Mouse (Mus musculus) kidney, embryonic 15.5 days (tissue): ENCODE measurements around the gene Sdc3. TPM values are rescaled to one million over a fixed set of nuclear protein-coding genes. Genes with fewer than 3 reads are reported as not detected.
A peak's percentile ranks its signal among the peaks of the same experiment; 100 is the strongest.

Source experiments
- ATAC-seq: fragments of 200-750 bp; cut with Nextera tagmentation; replicated peaks from 2 replicates; pipeline ENCODE4 v1.8.0; 2017; ENCODE audit warnings: moderate TSS enrichment; ENCODE audit not compliant: low FRiP score
- H3K27ac ChIP-seq: fragments of 300-500 bp; sonication (generic); 2 replicates; pipeline ENCODE4 v1.5.1; 2015; ENCODE audit warnings: mild to moderate bottlenecking, inconsistent platforms
- H3K27me3 ChIP-seq: fragments of 300-500 bp; sonication (generic); 2 replicates; pipeline ENCODE4 v1.6.1; 2015; ENCODE audit warnings: inconsistent platforms
- H3K36me3 ChIP-seq: fragments of 300-500 bp; sonication (generic); 2 replicates; pipeline ENCODE4 v1.6.1; 2015; ENCODE audit warnings: inconsistent platforms
- H3K4me1 ChIP-seq: fragments of 300-500 bp; sonication (generic); 2 replicates; pipeline ENCODE4 v1.6.1; 2015; ENCODE audit warnings: inconsistent platforms
- H3K4me2 ChIP-seq: fragments of 300-500 bp; sonication (generic); 2 replicates; pipeline ENCODE4 v1.6.1; 2015; ENCODE audit warnings: moderate library complexity, mild to moderate bottlenecking, inconsistent platforms
- H3K4me3 ChIP-seq: fragments of 300-500 bp; sonication (generic); replicated peaks from 2 replicates; pipeline ENCODE4 v1.5.1; 2015; ENCODE audit warnings: mild to moderate bottlenecking, inconsistent platforms
- H3K9ac ChIP-seq: fragments of 300-500 bp; sonication (generic); 2 replicates; pipeline ENCODE4 v1.6.1; 2015; ENCODE audit warnings: mild to moderate bottlenecking, inconsistent platforms
- H3K9me3 ChIP-seq: fragments of 300-500 bp; sonication (generic); replicated peaks from 2 replicates; pipeline ENCODE4 v1.6.1; 2016; ENCODE audit warnings: inconsistent platforms
- WGBS: fragments of 180-500 bp; shearing (Covaris S2); methylation state at CpG from one replicate; pipeline ENCODE4 v1.1.7; 2015; ENCODE audit warnings: mixed read lengths; 5-methylcytosine and 5-hydroxymethylcytosine counted together
- polyA plus RNA-seq: library from polyadenylated mRNA; unstranded; fragments of >200 nt; fragmentation: Nextera tagmentation; extraction: Ambion mirVana; gene quantifications from 2 replicates; pipeline ENCODE4 v1.2.1, GENCODE M21; 2015

Gene Sdc3
- polyA plus RNA-seq, 1 experiment from 2014 or later: 26.5 TPM

DNA sequence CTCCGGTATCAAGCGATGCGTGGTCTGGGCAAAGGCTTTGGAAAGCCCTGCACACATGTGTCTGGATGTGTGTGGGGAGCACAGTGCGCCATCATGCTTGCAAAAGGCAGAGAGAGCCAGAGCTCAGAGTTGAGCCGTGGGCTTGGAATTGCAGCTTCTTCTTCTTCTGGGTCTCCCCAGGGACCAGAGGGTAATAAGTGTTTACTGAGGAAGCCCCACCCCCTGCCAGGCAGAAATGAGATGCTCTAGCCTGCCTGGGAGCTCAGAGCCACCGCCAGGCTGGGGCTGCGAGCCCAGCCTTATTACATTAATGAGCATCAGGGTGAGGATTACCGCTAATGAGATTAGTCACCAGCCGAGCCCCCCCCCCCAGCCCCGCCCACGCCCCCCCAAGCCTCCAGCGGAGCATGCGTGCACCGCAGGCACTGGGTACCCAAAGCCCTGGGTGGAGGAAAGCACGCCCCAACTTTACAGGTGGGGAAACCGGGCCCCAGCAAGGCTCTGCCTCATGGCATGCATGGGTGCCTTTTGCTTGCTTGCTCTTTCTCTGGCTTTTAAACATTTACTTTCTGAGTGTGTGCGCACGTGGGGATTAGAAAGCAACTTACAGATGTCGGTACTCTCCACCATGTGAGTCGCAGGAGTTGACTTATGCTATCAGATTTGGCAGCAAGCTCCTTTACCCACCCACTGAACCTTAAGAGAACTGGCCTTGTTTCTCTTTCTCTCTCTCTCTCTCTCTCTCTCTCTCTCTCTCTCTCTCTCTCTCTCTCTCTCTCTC, 44.1 kb downstream of the Sdc3 start:
- Histone ChIP-seq H3K4me2 (peak overlapping the region; percentile 55), H3K9me3 (no peaks in the 10 kb centered on the region), H3K4me1 (peaks cover 63% of the 10 kb centered on the region), H3K4me3 (peak overlapping the region; percentile 4; the same call in 1 of the 2 replicates), H3K36me3 (no peaks in the 10 kb centered on the region), H3K27ac (peak overlapping the region; percentile 69), H3K9ac (no peak overlapping the region), H3K27me3 (no peaks in the 10 kb centered on the region)
- WGBS: 11% methylated on average over 20 of the region's 20 CpGs
- ATAC-seq: 0 out of 2 replicates have a peak, but pooled peaks have one; percentile 21

DNA sequence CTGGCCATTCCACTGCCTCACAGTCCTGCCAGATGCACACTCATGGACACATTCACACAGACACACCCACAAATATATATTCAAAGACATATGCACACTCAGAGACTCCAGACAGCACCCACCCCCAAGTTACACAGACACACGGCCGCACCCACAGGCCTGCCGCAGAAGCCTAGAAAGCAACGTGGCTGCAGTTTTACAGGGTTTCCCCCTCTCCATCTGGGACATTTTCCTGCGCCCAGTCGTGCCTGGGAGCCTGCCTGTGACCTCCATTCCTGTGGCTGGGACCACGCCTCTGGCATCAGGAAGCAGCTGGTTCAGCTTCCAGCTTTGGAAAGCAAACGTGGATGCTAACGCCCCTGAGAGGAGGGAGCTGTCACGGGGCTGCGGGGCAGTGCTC, 46.2 kb downstream of the Sdc3 start:
- Histone ChIP-seq H3K36me3 (no peaks in the 10 kb centered on the region), H3K9ac (no peak overlapping the region), H3K4me2 (no peak overlapping the region), H3K4me1 (peaks cover 64% of the 10 kb centered on the region), H3K27ac (0 out of 2 replicates have a peak overlapping the region, but pooled peaks have one; percentile 29), H3K27me3 (no peaks in the 10 kb centered on the region), H3K4me3 (no peak overlapping the region), H3K9me3 (no peaks in the 10 kb centered on the region)
- 26% methylated on average over 11 of the region's 11 CpGs for WGBS
- ATAC-seq: no peak

DNA sequence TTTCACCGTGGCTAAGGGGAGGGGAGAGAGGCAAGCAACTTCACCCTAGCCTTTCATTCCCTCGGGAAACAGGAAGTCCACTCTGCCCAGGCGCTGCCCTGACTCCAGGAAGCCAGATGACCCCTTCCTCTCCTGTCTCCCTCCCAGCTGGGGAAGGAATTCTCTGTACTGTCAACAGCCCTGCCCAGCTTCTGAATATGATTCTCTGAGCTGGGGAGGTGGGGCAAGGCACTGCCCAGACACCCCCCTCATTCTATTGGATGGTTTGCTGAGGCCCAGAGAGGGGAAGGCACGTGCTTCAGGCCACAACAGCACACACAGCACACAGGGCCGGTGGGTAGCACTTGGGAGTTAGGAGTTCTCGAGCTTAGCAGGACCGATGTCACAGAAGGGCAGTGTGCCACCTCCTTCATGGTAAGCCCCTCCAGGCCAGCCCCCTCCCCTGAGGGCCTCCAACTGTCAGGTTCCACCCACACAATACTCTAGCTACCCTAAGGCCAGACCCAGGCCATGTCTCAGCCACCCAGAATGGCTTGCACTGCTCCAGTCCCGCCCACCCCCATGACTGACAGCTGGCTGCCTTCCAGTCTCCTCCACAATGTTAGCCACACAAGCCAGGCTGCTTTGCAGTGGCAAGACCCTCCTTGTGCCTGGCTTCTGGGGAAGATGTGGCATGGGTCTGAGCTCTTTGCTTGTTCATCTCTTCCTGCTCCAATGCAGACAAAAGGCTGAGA, 48.9 kb downstream of the Sdc3 start:
- peaks cover 52% of the 10 kb centered on the region for H3K4me1 ChIP-seq
- H3K9me3 ChIP-seq: no peaks in the 10 kb centered on the region
- WGBS: 31% methylated on average over 8 of the region's 8 CpGs
- ATAC-seq: peak; percentile 71
- H3K36me3 ChIP-seq: no peaks in the 10 kb centered on the region
- H3K27me3 ChIP-seq: no peaks in the 10 kb centered on the region
- no peak overlapping the region for H3K9ac ChIP-seq
- H3K4me3 ChIP-seq: no peak overlapping the region
- peak overlapping the region; percentile 63 for H3K27ac ChIP-seq
- no peak overlapping the region for H3K4me2 ChIP-seq

DNA sequence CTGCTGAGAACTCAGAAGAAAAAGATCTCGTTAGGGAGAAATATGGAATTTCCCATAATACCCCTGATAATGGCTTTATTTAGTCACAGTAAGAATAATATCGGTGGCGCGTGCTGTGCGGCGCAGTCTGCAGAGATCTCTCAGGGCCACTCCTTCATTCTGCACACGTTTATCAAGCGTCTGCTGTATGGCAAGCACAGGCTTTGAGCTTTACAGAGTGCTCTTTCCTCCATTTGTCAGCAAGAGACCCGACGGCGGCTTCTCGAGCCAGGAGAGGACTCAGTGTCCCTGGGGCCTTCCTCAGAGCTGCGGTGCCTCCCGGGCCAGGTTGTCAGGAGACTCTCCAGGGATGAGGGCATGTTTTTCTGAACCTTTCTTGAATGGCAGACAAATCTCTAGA, 56.5 kb downstream of the Sdc3 start:
- no peak overlapping the region for H3K27ac ChIP-seq
- H3K36me3 ChIP-seq: no peaks in the 10 kb centered on the region
- H3K27me3 ChIP-seq: 0 out of 2 replicates have a peak, but pooled peaks cover 4% of the 10 kb centered on the region
- no peak overlapping the region for H3K9ac ChIP-seq
- no peak overlapping the region for H3K4me3 ChIP-seq
- no peak for ATAC-seq
- no peak overlapping the region for H3K4me2 ChIP-seq
- H3K9me3 ChIP-seq: no peaks in the 10 kb centered on the region
- WGBS: 83% methylated on average over 14 of the region's 14 CpGs
- H3K4me1 ChIP-seq: no peaks in the 10 kb centered on the region

DNA sequence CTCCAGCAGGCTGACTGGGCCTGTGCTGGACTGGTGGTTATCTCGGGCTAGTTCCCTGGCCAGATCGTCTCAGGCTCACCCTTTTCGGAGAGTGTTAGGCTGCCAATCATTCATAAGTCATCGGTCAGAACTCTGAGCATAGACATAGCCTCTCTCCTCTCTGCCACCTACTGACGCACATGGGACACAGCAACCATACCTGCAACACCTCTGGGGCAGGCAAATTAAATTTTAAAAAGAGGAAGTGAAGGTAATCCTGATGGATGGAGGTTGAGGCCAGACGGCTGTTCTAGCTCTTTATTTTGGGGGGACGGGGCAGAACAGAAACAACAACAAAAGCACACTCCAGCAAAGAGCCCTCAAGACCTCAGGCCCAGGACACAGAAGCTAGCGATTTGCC, 65.3 kb downstream of the Sdc3 start:
- peaks cover 23% of the 10 kb centered on the region for H3K27me3 ChIP-seq
- 73% methylated on average over 8 of the region's 8 CpGs for WGBS
- no peak for ATAC-seq

DNA sequence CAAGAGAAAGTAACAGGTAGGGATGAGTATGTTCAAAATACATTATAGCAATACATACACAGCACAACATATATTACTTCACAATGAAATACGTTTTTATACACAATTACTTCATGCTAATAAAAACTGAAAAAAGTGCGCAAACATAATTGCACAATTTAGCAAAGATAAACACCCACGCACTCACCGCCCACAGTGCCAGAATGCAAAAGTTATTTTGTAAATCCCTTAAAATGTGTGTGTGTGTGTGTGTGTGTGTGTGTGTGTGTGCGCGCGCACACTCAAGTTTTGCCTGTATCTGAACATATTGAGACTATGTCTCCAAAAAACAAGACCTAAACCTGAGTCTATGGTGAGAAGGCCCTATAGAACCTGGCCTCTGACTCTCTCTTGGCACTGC, 66.5 kb downstream of the Sdc3 start:
- no peak for ATAC-seq

More for the DNA sequence above, 65.3 kb downstream of the Sdc3 start:
- Histone ChIP-seq H3K27ac (no peak overlapping the region), H3K9ac (no peak overlapping the region), H3K4me3 (no peak overlapping the region), H3K4me1 (peaks cover 10% of the 10 kb centered on the region), H3K9me3 (no peaks in the 10 kb centered on the region), H3K4me2 (no peak overlapping the region), H3K36me3 (no peaks in the 10 kb centered on the region)

DNA sequence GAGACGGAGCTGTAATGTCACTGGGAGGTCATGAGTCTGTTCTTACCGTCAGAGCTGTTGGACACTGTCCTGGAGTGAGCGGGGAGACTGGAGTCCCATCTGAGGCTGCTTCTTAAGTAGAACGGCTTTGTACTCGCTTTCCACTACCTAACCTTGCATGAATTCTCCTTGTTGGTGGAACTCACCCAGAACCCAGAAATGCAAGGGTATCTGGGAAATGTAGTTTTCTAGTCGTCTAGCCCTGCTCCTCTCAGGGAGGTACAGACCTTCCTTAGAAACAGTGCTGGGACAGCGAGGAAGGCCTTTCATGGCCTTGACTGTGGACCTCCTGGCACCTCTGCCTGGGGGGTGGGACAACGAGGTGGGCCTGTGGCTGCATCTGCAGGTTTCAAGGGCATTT, 67.1 kb downstream of the Sdc3 start:
- no peaks in the 10 kb centered on the region for H3K9me3 ChIP-seq
- H3K4me1 ChIP-seq: peaks cover 10% of the 10 kb centered on the region
- WGBS: 62% methylated on average over 8 of the region's 8 CpGs
- no peak overlapping the region for H3K9ac ChIP-seq
- ATAC-seq: no peak
- H3K27ac ChIP-seq: no peak overlapping the region
- H3K27me3 ChIP-seq: peaks cover 24% of the 10 kb centered on the region
- H3K4me2 ChIP-seq: no peak overlapping the region
- no peaks in the 10 kb centered on the region for H3K36me3 ChIP-seq
- H3K4me3 ChIP-seq: no peak overlapping the region

More for the DNA sequence above, 66.5 kb downstream of the Sdc3 start:
- no peak overlapping the region for H3K9ac ChIP-seq
- peaks cover 24% of the 10 kb centered on the region for H3K27me3 ChIP-seq
- H3K4me3 ChIP-seq: no peak overlapping the region
- H3K9me3 ChIP-seq: no peaks in the 10 kb centered on the region
- H3K4me1 ChIP-seq: peaks cover 10% of the 10 kb centered on the region
- H3K36me3 ChIP-seq: no peaks in the 10 kb centered on the region
- no peak overlapping the region for H3K4me2 ChIP-seq
- H3K27ac ChIP-seq: no peak overlapping the region
- 93% methylated on average over 7 of the region's 7 CpGs for WGBS

DNA sequence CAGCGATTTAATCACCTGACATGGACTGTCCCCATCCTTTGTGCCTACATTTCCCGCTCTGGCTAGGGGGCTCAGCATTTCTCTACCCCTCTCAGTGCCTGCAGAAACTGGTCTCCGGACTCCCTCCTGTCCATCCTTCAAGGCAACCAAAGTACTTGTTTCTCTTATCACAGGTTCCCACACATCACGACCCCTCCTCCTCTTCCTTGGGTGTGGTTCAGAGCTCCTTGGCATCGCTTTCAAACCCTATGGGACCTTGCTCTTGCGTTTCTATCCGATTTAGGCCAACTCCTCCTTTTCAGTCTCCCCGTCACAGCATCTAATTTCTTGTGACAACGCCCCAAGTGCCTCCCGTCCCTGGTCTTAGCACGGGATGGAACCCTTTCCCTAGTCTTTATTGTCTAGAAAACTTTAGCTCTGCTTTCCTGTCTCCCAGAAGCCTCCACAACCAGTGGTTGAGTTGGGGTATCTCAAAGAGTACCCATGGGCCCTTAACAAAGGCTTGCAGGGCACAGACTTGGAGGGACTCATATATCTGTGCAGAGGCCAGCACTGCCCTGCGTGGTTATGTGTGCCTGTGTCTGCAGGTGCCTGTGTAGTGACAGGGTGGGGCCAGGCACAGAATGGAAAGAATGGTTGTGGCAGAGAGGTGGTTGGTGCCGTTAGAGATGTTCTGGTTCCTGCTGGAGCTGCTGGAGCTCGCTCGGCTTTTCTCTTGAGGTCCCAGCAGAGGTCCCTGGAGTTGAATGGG, 68.7 kb downstream of the Sdc3 start:
- Histone ChIP-seq H3K9ac (no peak overlapping the region), H3K27ac (no peak overlapping the region)
- ATAC-seq: 0 out of 2 replicates have a peak, but pooled peaks have one; percentile 24

DNA sequence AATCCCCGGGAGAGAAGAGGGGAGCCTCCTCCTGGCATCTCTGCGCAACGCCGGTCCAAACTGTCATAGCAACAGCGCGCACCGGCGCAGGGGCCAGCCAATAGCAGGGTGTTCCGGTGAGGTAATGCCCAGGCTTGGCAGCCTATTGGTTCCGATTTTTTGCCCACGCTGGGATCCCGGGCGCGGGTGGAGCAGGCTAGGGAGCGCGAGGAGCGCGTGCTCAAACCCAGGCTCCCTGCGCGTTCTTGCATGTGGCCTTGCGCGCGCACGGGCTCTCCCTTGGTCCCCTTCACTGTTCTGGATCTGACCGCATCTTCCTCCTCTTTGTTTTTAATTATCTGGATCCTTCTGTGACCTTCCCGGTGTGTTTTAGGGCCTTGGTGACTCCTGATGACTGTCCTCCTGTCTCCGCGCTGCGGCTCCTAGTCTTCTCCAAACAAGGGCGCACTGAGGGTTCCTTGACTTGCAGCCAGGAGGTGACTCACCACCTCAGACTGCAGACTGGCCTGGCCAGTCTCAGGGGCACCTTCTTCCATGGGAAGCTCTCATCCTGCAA, 69.4 kb downstream of the Sdc3 start:
- Histone ChIP-seq H3K9ac (no peak overlapping the region), H3K4me2 (peak overlapping the region; percentile 64), H3K36me3 (no peaks in the 10 kb centered on the region), H3K27ac (no peak overlapping the region), H3K27me3 (peaks cover 38% of the 10 kb centered on the region), H3K4me1 (peaks cover 10% of the 10 kb centered on the region), H3K9me3 (no peaks in the 10 kb centered on the region), H3K4me3 (peak overlapping the region; percentile 35)
- ATAC-seq: peak; percentile 67; the same call in 1 of the 2 replicates
- 1% methylated on average over 30 of the region's 30 CpGs for WGBS

More for the DNA sequence above, 68.7 kb downstream of the Sdc3 start:
- whole genome bisulfite sequencing: 54% methylated on average over 15 of the region's 15 CpGs
- Histone ChIP-seq H3K4me2 (peak overlapping the region; percentile 64), H3K4me1 (peaks cover 10% of the 10 kb centered on the region), H3K4me3 (peak overlapping the region; percentile 35), H3K27me3 (peaks cover 32% of the 10 kb centered on the region), H3K9me3 (no peaks in the 10 kb centered on the region), H3K36me3 (no peaks in the 10 kb centered on the region)

DNA sequence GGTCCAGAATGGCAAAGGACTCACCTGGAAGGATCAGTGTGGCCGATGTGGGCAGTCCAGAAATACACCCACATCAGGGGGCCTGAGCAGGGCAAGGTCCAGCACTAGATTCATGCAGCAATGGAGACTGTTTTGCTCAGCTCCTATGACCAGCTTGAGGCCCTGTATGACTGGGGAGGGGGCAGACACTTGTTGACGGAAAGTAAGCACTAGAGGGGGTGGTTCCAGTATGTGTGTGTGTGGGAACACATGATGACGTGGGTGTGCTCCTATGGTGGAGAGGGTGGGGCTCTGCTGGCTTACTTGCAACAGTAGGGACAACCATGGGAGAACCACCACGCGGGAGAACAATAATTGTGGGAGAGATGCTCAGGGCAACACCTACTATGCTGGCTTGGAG, 70.2 kb downstream of the Sdc3 start:
- Histone ChIP-seq H3K4me3 (no peak overlapping the region), H3K36me3 (no peaks in the 10 kb centered on the region), H3K4me2 (no peak overlapping the region), H3K27ac (no peak overlapping the region), H3K9ac (no peak overlapping the region), H3K27me3 (peaks cover 38% of the 10 kb centered on the region), H3K9me3 (no peaks in the 10 kb centered on the region), H3K4me1 (peaks cover 10% of the 10 kb centered on the region)
- WGBS: 79% methylated on average over 5 of the region's 5 CpGs
- ATAC-seq: no peak

DNA sequence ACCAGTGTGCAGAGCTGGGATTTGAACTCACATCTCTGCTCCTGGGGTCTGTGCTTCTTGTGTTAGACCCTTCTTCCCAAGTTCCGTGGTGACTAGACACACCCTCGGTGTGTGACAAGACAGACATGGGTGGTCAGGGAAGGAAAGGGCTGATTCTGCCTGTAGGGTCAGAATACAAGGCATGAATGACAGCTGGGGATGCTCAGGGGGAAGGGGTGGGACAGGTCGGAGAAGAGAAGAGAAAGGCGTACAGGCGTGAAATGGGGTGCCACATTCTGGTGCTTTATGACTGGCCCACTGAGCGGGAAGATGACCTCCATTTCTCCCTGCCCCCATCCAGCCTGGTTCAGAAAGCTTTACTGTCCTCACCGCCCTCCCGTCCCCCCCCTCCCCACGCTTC, 73.1 kb downstream of the Sdc3 start:
- peaks cover 45% of the 10 kb centered on the region for H3K27me3 ChIP-seq
- H3K4me2 ChIP-seq: no peak overlapping the region
- H3K36me3 ChIP-seq: no peaks in the 10 kb centered on the region
- no peak overlapping the region for H3K4me3 ChIP-seq
- no peak overlapping the region for H3K9ac ChIP-seq
- H3K4me1 ChIP-seq: peaks cover 10% of the 10 kb centered on the region
- ATAC-seq: no peak
- 13% methylated on average over 6 of the region's 9 CpGs for WGBS
- H3K27ac ChIP-seq: no peak overlapping the region
- H3K9me3 ChIP-seq: no peaks in the 10 kb centered on the region
